Mouse (Mus musculus) stomach, embryonic 16.5 days (tissue): ENCODE measurements at regions not wholly inside any gene's neighbourhood (a gene's known extent, or its start where the extent isn't known, plus 50 kb on each side); places are given as distances from the start of the nearest gene placed in this dataset.

Source experiments
- ATAC-seq: fragments of 200-750 bp; cut with Nextera tagmentation; 2 replicates; pipeline ENCODE4 v1.8.0; 2017; ENCODE audit warnings: moderate number of reproducible peaks, moderate TSS enrichment; ENCODE audit not compliant: insufficient read depth, low FRiP score
- H3K27ac ChIP-seq: fragments of 300-500 bp; sonication (generic); 2 replicates; pipeline ENCODE4 v1.5.1; 2014; ENCODE audit warnings: low read length
- H3K27me3 ChIP-seq: fragments of 300-500 bp; sonication (generic); 2 replicates; pipeline ENCODE4 v1.6.1; 2014; ENCODE audit warnings: low read length, control low read depth, mixed read lengths; ENCODE audit not compliant: control insufficient read depth, insufficient read depth
- H3K36me3 ChIP-seq: fragments of 300-500 bp; sonication (generic); 2 replicates; pipeline ENCODE4 v1.6.1; 2014; ENCODE audit warnings: low read length; ENCODE audit not compliant: control insufficient read depth, insufficient read depth
- H3K4me1 ChIP-seq: fragments of 300-500 bp; sonication (generic); 2 replicates; pipeline ENCODE4 v1.6.1; 2014; ENCODE audit warnings: low read length, control low read depth, mixed read lengths; ENCODE audit not compliant: control insufficient read depth, insufficient read depth
- H3K4me2 ChIP-seq: fragments of 300-500 bp; sonication (generic); 2 replicates; pipeline ENCODE4 v1.6.1; 2014; ENCODE audit warnings: low read depth, low read length, mixed read lengths
- H3K4me3 ChIP-seq: fragments of 300-500 bp; sonication (generic); replicated peaks from 2 replicates; pipeline ENCODE4 v1.5.1; 2014; ENCODE audit warnings: mild to moderate bottlenecking, low read length
- H3K9ac ChIP-seq: fragments of 300-500 bp; sonication (generic); 2 replicates; pipeline ENCODE4 v1.6.1; 2014; ENCODE audit warnings: low read length
- H3K9me3 ChIP-seq: fragments of 300-500 bp; sonication (generic); replicated peaks from 2 replicates; pipeline ENCODE4 v1.6.1; 2016; ENCODE audit warnings: low read length, control low read depth; ENCODE audit not compliant: control insufficient read depth
- WGBS: fragments of 180-500 bp; shearing (Covaris S2); extraction: QIAGEN DNeasy Blood & Tissue Kit; methylation state at CpG from one replicate; pipeline ENCODE4 v1.1.7; 2014; 5-methylcytosine and 5-hydroxymethylcytosine counted together

DNA sequence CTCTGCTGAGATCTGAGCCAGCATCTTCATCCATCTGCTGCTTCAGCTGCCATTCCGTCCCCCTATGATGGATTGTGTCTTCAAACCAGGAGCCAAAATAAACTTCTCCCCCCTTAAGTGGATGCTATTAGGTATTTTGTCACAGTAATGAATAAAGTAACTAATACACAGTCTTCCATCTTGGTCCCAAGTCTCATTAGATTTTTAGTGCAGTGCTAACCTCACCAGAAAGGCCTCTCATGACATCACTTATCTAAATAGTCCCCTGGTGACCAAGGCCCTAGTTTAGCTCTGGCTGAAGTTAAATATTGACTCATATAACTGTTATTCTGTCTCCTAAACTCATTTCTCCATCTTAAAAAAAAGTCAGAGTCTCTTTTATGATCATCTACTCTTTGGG lies 658.1 kb downstream of the Ntrk3 start:
- no peak overlapping the region for H3K9ac ChIP-seq
- no peak overlapping the region for H3K4me2 ChIP-seq
- H3K27ac ChIP-seq: no peak overlapping the region
- no peaks in the 10 kb centered on the region for H3K36me3 ChIP-seq
- ATAC-seq: no peak
- H3K27me3 ChIP-seq: no peaks in the 10 kb centered on the region
- 41% methylated on average over 1 of the region's 1 CpGs for WGBS
- H3K4me3 ChIP-seq: no peak overlapping the region
- H3K9me3 ChIP-seq: no peaks in the 10 kb centered on the region
- no peaks in the 10 kb centered on the region for H3K4me1 ChIP-seq

DNA sequence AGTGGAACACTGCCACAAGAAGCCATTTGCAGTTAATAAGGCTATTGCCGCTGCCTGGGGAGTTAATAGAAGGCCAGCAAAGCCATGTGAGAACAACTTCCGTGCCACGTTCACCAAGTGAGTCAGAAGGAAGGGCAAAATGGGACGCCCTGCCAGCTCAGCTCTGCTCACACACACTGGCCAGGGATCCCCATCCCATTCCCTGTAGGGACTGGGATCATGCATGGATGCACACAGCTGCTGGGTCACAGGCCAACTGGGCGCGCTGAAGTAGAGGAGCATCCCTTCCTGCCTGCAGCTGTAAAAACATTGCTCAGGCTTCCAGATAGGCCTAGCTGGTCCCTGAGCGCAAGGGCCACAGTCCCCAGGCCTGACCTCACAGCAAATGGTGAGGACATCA lies 666.7 kb downstream of the Ntrk3 start:
- Histone ChIP-seq H3K36me3 (no peaks in the 10 kb centered on the region), H3K27me3 (no peaks in the 10 kb centered on the region), H3K4me2 (no peak overlapping the region), H3K27ac (no peak overlapping the region), H3K4me3 (no peak overlapping the region), H3K4me1 (no peaks in the 10 kb centered on the region), H3K9me3 (no peaks in the 10 kb centered on the region), H3K9ac (no peak overlapping the region)
- no peak for ATAC-seq
- WGBS: 82% methylated on average over 7 of the region's 7 CpGs

DNA sequence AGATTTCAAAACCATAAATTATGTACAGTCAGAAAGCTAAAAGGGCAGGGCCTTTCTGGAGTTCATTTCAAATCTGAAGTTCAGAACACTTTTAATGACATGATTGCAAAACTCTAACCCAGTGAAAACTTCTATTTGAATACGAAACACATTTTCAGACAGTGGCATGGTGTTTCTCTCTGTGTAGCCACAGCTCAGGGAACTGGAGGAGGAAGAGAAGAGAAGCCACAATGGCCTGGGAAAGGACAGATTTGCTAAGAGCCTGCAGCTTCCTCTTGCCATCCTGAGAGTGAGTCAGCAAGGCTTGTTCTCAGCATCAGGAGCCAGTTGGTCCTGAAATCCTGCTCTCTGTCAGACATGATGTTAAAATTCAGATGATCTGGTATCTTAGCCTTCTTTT lies 676.2 kb downstream of the Ntrk3 start:
- H3K4me3 ChIP-seq: no peak overlapping the region
- no peak overlapping the region for H3K27ac ChIP-seq
- WGBS: 61% methylated on average over 1 of the region's 1 CpGs
- no peaks in the 10 kb centered on the region for H3K9me3 ChIP-seq
- no peak overlapping the region for H3K4me2 ChIP-seq
- H3K9ac ChIP-seq: no peak overlapping the region
- H3K27me3 ChIP-seq: no peaks in the 10 kb centered on the region
- H3K4me1 ChIP-seq: no peaks in the 10 kb centered on the region
- ATAC-seq: no peak
- no peaks in the 10 kb centered on the region for H3K36me3 ChIP-seq

GRCm38 (mm10) chr7:78049606-78050005 lies 688.2 kb downstream of the Ntrk3 start:
- no peak overlapping the region for H3K27ac ChIP-seq
- no peak overlapping the region for H3K4me3 ChIP-seq
- H3K9me3 ChIP-seq: no peaks in the 10 kb centered on the region
- ATAC-seq: no peak
- H3K4me2 ChIP-seq: no peak overlapping the region
- no peaks in the 10 kb centered on the region for H3K27me3 ChIP-seq
- H3K4me1 ChIP-seq: no peaks in the 10 kb centered on the region
- 53% methylated on average over 3 of the region's 3 CpGs for WGBS
- H3K36me3 ChIP-seq: no peaks in the 10 kb centered on the region
- H3K9ac ChIP-seq: no peak overlapping the region

- Histone ChIP-seq H3K4me1 (no peaks in the 10 kb centered on the region), H3K4me2 (no peak overlapping the region), H3K27ac (no peak overlapping the region), H3K27me3 (no peaks in the 10 kb centered on the region), H3K36me3 (no peaks in the 10 kb centered on the region), H3K9ac (no peak overlapping the region), H3K9me3 (no peaks in the 10 kb centered on the region), H3K4me3 (no peak overlapping the region)
- WGBS: 59% methylated on average over 5 of the region's 5 CpGs
- ATAC-seq: no peak
Measured at GRCm38 (mm10) chr7:78045456-78045855, 692.4 kb downstream of the Ntrk3 start.

- no peak overlapping the region for H3K27ac ChIP-seq
- H3K27me3 ChIP-seq: no peaks in the 10 kb centered on the region
- no peaks in the 10 kb centered on the region for H3K4me1 ChIP-seq
- no peak overlapping the region for H3K9ac ChIP-seq
- 51% methylated on average over 2 of the region's 2 CpGs for WGBS
- H3K4me3 ChIP-seq: no peak overlapping the region
- H3K4me2 ChIP-seq: no peak overlapping the region
- H3K9me3 ChIP-seq: no peaks in the 10 kb centered on the region
- no peak for ATAC-seq
- no peaks in the 10 kb centered on the region for H3K36me3 ChIP-seq
Measured at GRCm38 (mm10) chr7:78031032-78031431, 706.8 kb downstream of the Ntrk3 start.

DNA sequence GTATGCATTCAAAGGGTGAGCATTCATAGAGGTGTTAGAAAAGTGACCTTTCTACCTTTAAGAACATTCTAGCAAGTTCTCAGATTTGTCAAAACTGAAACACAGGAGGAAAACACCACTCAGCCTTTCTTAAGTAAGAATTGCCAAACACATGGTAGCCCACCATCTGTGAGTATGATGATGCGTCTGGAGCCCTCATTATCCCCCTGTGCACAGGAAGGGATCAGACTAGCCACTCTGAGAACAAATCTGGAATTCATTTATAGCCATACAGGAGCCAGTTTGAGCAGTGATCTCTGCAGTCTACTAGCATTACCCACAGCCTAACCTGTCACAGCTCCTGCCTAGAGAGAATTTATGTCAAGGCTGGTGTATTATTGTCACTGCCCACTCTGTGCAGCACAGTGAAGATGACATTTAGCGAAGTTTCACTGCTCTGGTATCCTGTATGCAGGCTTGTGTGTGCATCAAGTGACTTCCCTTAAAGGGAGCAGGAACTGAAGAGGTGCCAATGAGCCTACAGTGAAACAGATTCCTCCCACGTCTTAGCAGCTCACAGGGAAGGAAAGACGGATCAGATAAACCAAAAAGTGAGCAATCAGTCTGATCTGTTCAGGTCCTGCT lies 710.7 kb downstream of the Ntrk3 start:
- 61% methylated on average over 4 of the region's 4 CpGs for WGBS
- H3K27me3 ChIP-seq: no peaks in the 10 kb centered on the region
- no peak overlapping the region for H3K27ac ChIP-seq
- H3K9ac ChIP-seq: no peak overlapping the region
- no peaks in the 10 kb centered on the region for H3K4me1 ChIP-seq
- no peak overlapping the region for H3K4me3 ChIP-seq
- ATAC-seq: no peak
- H3K4me2 ChIP-seq: no peak overlapping the region
- H3K9me3 ChIP-seq: no peaks in the 10 kb centered on the region
- H3K36me3 ChIP-seq: no peaks in the 10 kb centered on the region

DNA sequence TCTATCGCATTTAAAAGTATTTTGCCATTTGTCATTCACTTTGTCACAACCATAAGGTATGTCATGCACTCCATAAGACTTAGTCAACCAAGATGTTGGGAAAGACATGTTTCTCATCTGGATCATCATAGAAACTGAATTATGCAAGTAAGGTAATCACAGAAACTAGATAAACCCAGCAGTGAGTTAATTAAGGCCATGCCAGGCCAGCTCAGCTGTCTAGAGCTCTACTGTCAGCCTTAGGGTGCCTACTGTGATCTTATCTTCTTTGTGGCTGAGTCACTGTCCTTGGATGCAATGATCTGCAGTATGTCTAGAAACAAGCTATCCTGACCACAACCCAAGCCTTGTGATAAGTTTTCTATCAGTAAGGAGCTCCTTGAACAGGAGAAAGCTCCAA lies 714.2 kb downstream of the Ntrk3 start:
- no peaks in the 10 kb centered on the region for H3K9me3 ChIP-seq
- H3K4me1 ChIP-seq: no peaks in the 10 kb centered on the region
- ATAC-seq: no peak
- no peak overlapping the region for H3K9ac ChIP-seq
- no peaks in the 10 kb centered on the region for H3K27me3 ChIP-seq
- WGBS: 92% methylated on average over 1 of the region's 1 CpGs
- no peak overlapping the region for H3K4me2 ChIP-seq
- no peak overlapping the region for H3K4me3 ChIP-seq
- no peak overlapping the region for H3K27ac ChIP-seq
- H3K36me3 ChIP-seq: no peaks in the 10 kb centered on the region

- Histone ChIP-seq H3K36me3 (no peaks in the 10 kb centered on the region), H3K4me2 (no peak overlapping the region), H3K27ac (no peak overlapping the region), H3K9ac (no peak overlapping the region), H3K4me3 (no peak overlapping the region), H3K9me3 (no peaks in the 10 kb centered on the region), H3K27me3 (no peaks in the 10 kb centered on the region), H3K4me1 (no peaks in the 10 kb centered on the region)
- no peak for ATAC-seq
- WGBS: 76% methylated on average over 3 of the region's 3 CpGs
Measured at GRCm38 (mm10) chr7:78023075-78023474, 714.7 kb downstream of the Ntrk3 start.

DNA sequence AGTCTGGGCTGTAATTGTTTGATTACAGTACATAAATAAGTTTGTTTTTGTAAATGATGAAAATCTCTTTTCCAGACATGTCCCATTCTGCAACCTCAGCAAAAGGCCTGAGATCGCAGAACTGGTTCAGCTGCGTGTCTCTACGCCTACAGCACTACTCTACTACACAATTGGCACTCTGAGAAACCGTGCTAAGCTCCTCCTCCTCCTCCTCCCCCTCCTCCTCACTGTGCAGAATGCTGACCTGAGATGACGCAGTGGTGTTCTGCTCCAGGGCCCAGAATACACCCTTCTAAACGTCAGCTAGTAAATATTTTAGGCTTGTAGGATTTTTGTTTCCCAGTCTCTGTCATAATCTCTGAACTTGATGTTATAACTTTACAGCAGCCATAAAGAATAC lies 724.2 kb downstream of the Ntrk3 start:
- H3K27ac ChIP-seq: no peak overlapping the region
- H3K4me2 ChIP-seq: no peak overlapping the region
- no peaks in the 10 kb centered on the region for H3K27me3 ChIP-seq
- H3K4me3 ChIP-seq: no peak overlapping the region
- no peaks in the 10 kb centered on the region for H3K36me3 ChIP-seq
- H3K4me1 ChIP-seq: no peaks in the 10 kb centered on the region
- ATAC-seq: no peak
- no peak overlapping the region for H3K9ac ChIP-seq
- no peaks in the 10 kb centered on the region for H3K9me3 ChIP-seq
- 51% methylated on average over 6 of the region's 6 CpGs for WGBS
